Mouse (Mus musculus) neural tube, embryonic 12.5 days (tissue): Measurements from ENCODE around the gene Ccdc6. TPM values are rescaled to one million over a fixed set of nuclear protein-coding genes. Genes with fewer than 3 reads are reported as not detected.
A peak's percentile ranks its signal among the peaks of the same experiment; 100 is the strongest.

Source experiments
- ATAC-seq: fragments of 200-750 bp; cut with Nextera tagmentation; 2 replicates; pipeline ENCODE4 v1.8.0; 2017; ENCODE audit warnings: low read depth, mild to moderate bottlenecking, moderate TSS enrichment, moderate library complexity; ENCODE audit not compliant: low FRiP score
- H3K27ac ChIP-seq: fragments of 300-500 bp; sonication (generic); 2 replicates; pipeline ENCODE4 v1.5.1; 2016
- H3K27me3 ChIP-seq: fragments of 300-500 bp; sonication (generic); replicated peaks from 2 replicates; pipeline ENCODE4 v1.6.1; 2016; ENCODE audit warnings: mild to moderate bottlenecking
- H3K36me3 ChIP-seq: fragments of 300-500 bp; sonication (generic); 2 replicates; pipeline ENCODE4 v1.6.1; 2016; ENCODE audit warnings: mild to moderate bottlenecking
- H3K4me1 ChIP-seq: fragments of 300-500 bp; sonication (generic); 2 replicates; pipeline ENCODE4 v1.6.1; 2016
- H3K4me2 ChIP-seq: fragments of 300-500 bp; sonication (generic); replicated peaks from 2 replicates; pipeline ENCODE4 v1.6.1; 2016; ENCODE audit warnings: mild to moderate bottlenecking
- H3K4me3 ChIP-seq: fragments of 300-500 bp; sonication (generic); 2 replicates; pipeline ENCODE4 v1.5.1; 2016
- H3K9ac ChIP-seq: fragments of 300-500 bp; sonication (generic); 2 replicates; pipeline ENCODE4 v1.6.1; 2016; ENCODE audit warnings: mild to moderate bottlenecking
- H3K9me3 ChIP-seq: fragments of 300-500 bp; sonication (generic); 2 replicates; pipeline ENCODE4 v1.6.1; 2016; ENCODE audit warnings: mild to moderate bottlenecking
- WGBS: fragments of 180-500 bp; shearing (Covaris S2); methylation state at CpG from one replicate; pipeline ENCODE4 v1.1.7; 2016; 5-methylcytosine and 5-hydroxymethylcytosine counted together
- polyA plus RNA-seq: library from polyadenylated mRNA; unstranded; fragments of >200 nt; fragmentation: Nextera tagmentation; extraction: Ambion mirVana; gene quantifications from 2 replicates; pipeline ENCODE4 v1.2.1, GENCODE M21; 2016

Ccdc6 gene
- polyA plus RNA-seq, 1 experiment from 2014 or later = 16.2 TPM

DNA sequence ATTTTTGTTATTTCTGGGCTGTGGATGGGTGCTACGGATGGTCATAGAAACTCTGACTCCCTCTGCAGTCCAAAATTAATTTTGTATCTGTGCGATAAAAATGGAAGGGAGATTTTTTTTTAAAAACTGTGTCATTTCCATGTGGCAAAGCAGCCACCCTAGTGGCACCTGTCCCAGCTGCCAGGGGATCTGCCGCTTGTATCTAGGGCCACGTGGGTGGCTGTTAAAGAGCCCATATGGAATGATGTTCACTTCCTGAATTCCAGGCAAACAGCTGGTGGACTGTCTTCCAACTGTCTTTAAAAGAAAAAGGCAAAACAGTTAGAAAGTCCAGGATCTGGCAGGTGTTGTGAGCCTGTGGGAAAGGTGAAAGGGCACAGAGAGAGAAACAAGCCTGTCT, 25.6 kb upstream of the Ccdc6 start:
- H3K9ac ChIP-seq = no peak overlapping the region
- peaks cover 5% of the 10 kb centered on the region; the same call in 1 of the 2 replicates for H3K9me3 ChIP-seq
- H3K4me2 ChIP-seq = no peak overlapping the region
- no peak overlapping the region for H3K27ac ChIP-seq
- WGBS = 91% methylated on average over 4 of the region's 4 CpGs
- H3K36me3 ChIP-seq = no peaks in the 10 kb centered on the region
- no peak for ATAC-seq
- no peaks in the 10 kb centered on the region for H3K27me3 ChIP-seq
- no peaks in the 10 kb centered on the region for H3K4me1 ChIP-seq
- no peak overlapping the region for H3K4me3 ChIP-seq

DNA sequence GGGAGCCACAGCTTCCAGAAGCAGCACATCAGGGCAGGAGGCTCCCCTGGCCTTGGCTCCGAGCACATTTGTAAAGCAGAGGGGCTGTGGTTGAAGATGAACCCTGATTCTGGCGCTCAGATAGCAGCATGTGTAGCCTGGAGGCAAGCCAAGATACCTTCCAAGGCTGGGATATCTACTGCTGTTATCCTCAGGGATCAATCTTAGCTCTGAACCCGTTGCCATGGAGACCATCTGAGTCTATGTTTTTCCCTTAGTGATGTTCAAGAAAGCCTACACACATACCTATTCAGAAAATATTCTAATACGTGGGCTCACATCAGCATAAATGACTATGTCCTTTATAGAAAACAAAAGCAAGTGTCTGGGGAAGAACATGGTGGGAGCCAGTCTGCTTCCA, 19.5 kb upstream of the Ccdc6 start:
- ATAC-seq = no peak
- Histone ChIP-seq H3K4me3 (no peak overlapping the region), H3K36me3 (no peaks in the 10 kb centered on the region), H3K4me2 (no peak overlapping the region), H3K9me3 (no peaks in the 10 kb centered on the region), H3K27ac (no peak overlapping the region), H3K9ac (no peak overlapping the region), H3K4me1 (0 out of 2 replicates have a peak, but pooled peaks cover 5% of the 10 kb centered on the region), H3K27me3 (no peaks in the 10 kb centered on the region)
- WGBS = 68% methylated on average over 4 of the region's 4 CpGs

DNA sequence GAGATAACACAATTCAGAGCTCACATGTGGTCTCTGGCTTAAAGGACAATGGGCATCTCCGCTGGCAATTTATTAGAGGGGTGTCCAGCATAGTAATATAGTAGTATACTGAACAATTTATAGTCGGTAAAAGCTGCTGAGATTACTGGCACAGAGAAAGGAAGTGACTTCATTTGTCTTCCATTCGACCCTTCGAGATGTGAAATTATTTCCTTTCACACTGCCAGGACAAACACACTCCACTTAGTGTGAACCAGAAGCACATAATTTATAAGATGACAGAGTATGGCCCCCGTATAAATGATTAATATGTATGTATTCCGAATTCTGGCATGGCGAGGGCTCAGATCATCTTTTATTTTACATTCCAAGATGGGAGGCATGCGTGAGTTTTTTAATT, 16.0 kb upstream of the Ccdc6 start:
- Histone ChIP-seq H3K4me1 (0 out of 2 replicates have a peak, but pooled peaks cover 5% of the 10 kb centered on the region), H3K27me3 (no peaks in the 10 kb centered on the region), H3K4me2 (no peak overlapping the region), H3K36me3 (no peaks in the 10 kb centered on the region), H3K4me3 (no peak overlapping the region), H3K9ac (no peak overlapping the region), H3K9me3 (no peaks in the 10 kb centered on the region), H3K27ac (no peak overlapping the region)
- WGBS = 58% methylated on average over 8 of the region's 8 CpGs
- ATAC-seq = no peak

DNA sequence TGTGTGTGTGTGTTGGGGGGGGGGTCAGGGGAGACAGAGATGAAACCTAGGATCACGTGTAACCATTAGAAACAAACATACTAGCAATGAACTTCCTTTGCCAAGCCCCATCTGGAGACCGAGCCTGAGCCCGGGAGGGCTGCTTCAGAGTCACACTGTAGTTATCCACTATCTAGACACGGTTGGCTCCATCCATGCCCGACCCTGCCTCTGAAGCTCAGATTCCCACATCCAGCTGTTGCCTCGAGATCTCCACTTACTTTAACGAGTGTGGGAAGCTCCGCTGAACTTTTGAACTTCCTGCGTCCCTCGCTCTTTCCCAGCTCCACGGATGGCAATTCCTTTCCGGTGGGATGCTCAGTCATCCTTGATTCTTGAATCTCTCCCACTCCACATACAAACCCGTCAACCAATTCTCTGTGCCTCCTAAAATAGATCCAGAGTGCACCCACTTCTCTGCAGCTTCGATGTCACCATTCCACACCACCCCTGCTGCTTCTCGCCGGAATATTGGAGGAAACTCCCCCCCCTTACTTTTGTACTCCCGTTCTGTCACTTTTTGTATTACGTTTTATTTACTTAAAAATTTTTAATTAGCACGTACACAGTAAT, 15.3 kb upstream of the Ccdc6 start:
- Histone ChIP-seq H3K4me2 (no peak overlapping the region), H3K4me1 (0 out of 2 replicates have a peak, but pooled peaks cover 5% of the 10 kb centered on the region), H3K9me3 (no peaks in the 10 kb centered on the region), H3K36me3 (no peaks in the 10 kb centered on the region), H3K9ac (no peak overlapping the region), H3K27ac (no peak overlapping the region), H3K27me3 (no peaks in the 10 kb centered on the region), H3K4me3 (no peak overlapping the region)
- ATAC-seq = no peak
- 66% methylated on average over 19 of the region's 19 CpGs for WGBS

DNA sequence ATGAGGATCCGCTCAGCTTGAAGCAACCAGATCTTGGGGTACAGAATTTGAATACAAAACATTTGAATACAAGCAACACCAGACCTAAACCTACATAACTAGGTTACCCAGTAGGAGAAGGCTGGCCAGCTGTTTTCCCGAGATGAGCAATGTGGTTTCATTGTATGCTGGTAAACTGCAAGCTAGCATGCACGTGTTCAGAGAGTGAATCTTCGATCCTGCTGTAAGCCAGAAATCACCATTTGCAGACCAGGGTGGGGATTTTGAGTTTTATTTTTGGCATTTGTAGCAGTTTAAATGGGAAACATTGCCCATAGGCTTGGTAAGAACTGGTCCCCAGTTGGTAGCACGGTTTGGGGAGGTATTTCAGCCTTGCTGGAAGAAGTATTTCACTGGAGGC, 13.7 kb upstream of the Ccdc6 start:
- H3K27ac ChIP-seq = no peak overlapping the region
- no peak for ATAC-seq
- H3K9ac ChIP-seq = no peak overlapping the region
- no peak overlapping the region for H3K4me3 ChIP-seq
- no peaks in the 10 kb centered on the region for H3K9me3 ChIP-seq
- no peak overlapping the region for H3K4me2 ChIP-seq
- 86% methylated on average over 5 of the region's 5 CpGs for WGBS
- no peaks in the 10 kb centered on the region for H3K36me3 ChIP-seq
- no peaks in the 10 kb centered on the region for H3K27me3 ChIP-seq
- H3K4me1 ChIP-seq = 0 out of 2 replicates have a peak, but pooled peaks cover 5% of the 10 kb centered on the region

DNA sequence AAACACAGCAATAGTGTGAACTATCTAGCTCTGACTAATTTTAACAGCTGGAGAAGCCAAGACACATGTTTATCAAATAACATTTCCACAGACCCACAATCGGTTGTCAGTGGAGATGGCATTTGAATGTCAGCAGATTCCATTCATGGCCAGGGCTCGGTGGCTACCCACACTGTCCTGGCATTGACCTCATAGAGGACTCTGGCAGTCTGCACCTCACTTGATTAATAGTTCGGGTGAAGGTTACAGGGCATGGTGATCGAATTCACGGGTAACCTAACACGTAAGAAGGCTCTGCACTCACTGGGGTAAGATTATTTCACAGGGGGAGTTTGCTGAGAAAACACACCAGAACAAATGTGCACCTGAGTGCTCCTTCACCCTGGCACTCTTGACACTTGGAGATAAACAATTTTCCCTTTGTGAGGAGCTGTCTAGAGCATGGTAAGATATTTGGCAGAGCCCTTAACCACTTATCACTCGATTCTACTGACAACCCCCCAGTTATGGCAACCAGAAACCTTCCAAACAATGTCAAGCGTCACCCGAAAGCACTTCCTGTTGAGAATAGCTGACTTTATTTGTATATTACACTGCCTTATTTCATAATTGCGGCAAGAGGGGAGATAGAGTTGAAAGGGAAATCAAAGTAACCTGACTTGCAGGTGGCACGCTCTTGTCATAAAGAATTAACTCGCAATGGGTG, 11.5 kb upstream of the Ccdc6 start:
- Histone ChIP-seq H3K4me3 (no peak overlapping the region), H3K36me3 (no peaks in the 10 kb centered on the region), H3K27ac (no peak overlapping the region), H3K4me1 (0 out of 2 replicates have a peak, but pooled peaks cover 4% of the 10 kb centered on the region), H3K9me3 (no peaks in the 10 kb centered on the region), H3K4me2 (no peak overlapping the region), H3K9ac (no peak overlapping the region), H3K27me3 (no peaks in the 10 kb centered on the region)
- ATAC-seq = no peak
- WGBS = 84% methylated on average over 12 of the region's 12 CpGs

DNA sequence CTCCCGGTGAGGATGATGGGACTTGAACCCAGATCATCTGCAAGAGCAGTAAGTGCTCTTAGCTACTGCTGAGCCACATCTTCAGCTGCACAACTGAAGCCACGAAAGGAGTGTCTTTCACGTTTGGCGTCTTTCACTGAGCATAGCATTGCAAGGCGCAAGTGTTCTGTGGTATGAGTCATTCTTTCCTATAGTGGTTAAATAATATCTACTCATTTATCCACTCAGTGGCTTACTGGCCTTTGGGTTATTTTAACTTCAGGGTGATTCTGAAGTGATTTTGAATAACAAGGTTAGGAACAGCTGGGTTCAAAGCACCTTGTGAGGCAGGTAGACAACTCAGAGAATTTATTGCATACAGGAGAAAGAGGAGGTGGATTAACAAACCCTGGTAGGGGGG, 8.1 kb upstream of the Ccdc6 start:
- no peak overlapping the region for H3K4me3 ChIP-seq
- no peaks in the 10 kb centered on the region for H3K27me3 ChIP-seq
- ATAC-seq = no peak
- H3K36me3 ChIP-seq = no peaks in the 10 kb centered on the region
- no peaks in the 10 kb centered on the region for H3K9me3 ChIP-seq
- WGBS = 93% methylated on average over 5 of the region's 5 CpGs
- H3K4me2 ChIP-seq = no peak overlapping the region
- no peaks in the 10 kb centered on the region for H3K4me1 ChIP-seq
- H3K9ac ChIP-seq = no peak overlapping the region
- H3K27ac ChIP-seq = no peak overlapping the region

DNA sequence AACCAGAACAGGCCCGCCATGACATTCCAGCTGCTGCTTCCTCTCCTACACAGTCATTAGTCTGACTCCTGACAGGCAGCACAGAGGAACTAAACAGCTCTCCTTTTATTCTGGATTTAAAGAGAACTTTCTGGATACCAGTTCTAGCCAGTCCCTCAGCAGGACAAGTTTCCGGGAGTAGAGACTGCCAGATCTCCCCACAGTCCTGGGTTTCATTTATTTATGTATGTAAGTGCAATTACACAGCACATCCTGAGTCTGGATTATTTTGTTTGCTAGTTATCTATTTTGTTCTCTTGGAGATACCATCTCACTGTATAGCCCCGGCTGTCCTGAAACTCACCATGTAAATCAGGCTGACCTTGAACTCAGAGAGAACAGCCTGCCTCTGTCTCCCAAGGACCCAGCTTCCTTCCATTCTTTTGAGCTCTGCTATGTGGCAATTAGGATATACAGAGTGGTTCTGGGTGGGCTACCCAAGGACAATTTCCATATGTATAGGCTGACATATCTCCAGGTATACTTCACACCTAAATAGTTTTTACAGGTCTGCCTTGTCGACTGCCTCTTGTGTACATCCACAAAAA, 5.0 kb upstream of the Ccdc6 start:
- Histone ChIP-seq H3K4me1 (peaks cover 8% of the 10 kb centered on the region; the same call in 1 of the 2 replicates), H3K4me3 (no peak overlapping the region), H3K27ac (no peak overlapping the region), H3K4me2 (no peak overlapping the region), H3K27me3 (no peaks in the 10 kb centered on the region), H3K9me3 (no peaks in the 10 kb centered on the region), H3K36me3 (no peaks in the 10 kb centered on the region), H3K9ac (no peak overlapping the region)
- no peak for ATAC-seq
- WGBS = 77% methylated on average over 4 of the region's 4 CpGs

DNA sequence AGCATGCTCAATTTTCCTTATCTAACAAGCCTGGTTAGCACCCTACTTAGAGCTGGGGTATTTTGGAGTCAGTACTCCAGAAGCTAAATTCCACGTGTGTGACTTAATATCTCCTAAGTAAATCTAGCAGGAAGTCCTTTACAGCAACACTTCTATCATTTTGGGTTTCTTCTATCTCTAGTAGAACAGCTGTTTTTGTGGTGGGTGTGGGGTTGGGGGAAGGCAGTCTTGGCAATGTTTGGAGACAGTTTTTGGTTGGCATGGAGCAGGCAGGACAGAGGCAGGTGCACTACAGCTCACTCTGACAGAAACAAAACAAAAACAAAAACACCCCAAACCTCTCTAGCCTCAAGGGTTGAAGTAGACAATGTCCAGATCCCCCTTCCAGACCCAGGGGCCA, 3.1 kb upstream of the Ccdc6 start:
- no peak for ATAC-seq
- Histone ChIP-seq H3K4me1 (peaks cover 15% of the 10 kb centered on the region), H3K27me3 (no peaks in the 10 kb centered on the region), H3K4me2 (no peak overlapping the region), H3K36me3 (no peaks in the 10 kb centered on the region), H3K4me3 (no peak overlapping the region), H3K27ac (no peak overlapping the region), H3K9ac (no peak overlapping the region), H3K9me3 (no peaks in the 10 kb centered on the region)
- 63% methylated on average over 1 of the region's 1 CpGs for WGBS

DNA sequence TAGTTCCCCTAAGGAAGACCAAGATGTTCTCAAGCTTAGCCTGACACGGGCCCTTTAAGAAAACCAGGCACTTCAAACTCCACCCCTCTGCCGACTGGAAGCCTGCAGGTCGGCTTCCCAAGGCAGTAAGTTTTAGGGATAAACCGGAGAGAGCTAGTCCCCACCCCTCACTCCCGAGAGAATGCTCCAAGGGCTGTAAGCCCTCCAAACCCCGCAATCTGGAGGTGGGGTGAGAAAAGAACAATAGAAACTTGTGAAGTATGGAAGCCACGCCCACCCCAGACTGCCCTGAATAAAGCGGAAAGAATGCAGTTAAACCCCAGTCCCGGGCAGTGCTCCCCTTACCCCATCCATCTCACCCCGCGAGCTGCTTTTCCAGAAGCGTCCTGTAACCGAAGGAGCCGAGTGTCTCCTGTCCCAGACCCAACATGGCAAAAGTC, 1.9 kb upstream of the Ccdc6 start:
- Histone ChIP-seq H3K4me3 (peak overlapping the region; percentile 44), H3K4me2 (peak overlapping the region; percentile 95), H3K27me3 (no peaks in the 10 kb centered on the region), H3K36me3 (no peaks in the 10 kb centered on the region), H3K9ac (peak overlapping the region; percentile 43; the same call in 1 of the 2 replicates), H3K9me3 (no peaks in the 10 kb centered on the region), H3K4me1 (peaks cover 28% of the 10 kb centered on the region), H3K27ac (no peak overlapping the region)
- ATAC-seq = no peak
- under 1% methylated on average over 14 of the region's 14 CpGs for WGBS

DNA sequence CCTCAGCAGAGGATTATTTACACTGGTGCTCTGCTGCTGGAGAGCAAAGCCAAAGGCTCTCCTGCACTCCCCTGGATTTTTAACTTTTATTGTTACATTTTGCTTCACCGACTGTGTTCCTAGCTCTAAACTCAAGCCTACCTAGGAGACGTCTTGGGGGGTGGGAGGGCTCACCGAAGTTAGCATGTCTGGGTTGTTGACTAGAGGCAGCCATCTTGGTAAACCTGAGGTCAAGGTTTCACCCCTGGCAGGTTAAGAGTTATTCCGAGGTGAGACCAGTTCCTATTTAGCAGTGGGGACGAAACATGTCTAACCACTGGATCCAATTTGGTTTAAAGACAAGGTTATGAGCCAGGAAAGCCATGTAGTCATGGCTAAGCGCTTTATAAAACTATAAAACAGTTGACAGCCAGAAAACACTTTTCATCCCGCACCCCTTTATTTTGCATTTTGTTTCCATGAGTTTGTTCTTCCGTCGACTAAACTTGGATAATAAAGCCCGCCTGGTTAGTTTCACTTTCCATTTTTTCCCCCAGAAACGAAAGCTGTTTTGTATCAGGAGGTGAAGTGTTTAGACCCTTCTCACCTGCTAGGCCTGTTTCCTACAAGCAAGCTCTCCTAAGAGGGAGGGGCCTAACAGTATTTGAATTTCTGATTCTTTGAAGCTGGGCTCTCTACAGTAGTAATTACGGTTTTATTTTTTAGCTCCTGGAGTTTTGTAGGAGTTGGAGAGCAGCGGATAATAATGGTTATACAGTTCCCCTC, 1.2 kb upstream of the Ccdc6 start:
- H3K4me1 ChIP-seq = peaks cover 28% of the 10 kb centered on the region
- no peak overlapping the region for H3K27ac ChIP-seq

More for the DNA sequence above, 1.2 kb upstream of the Ccdc6 start:
- H3K9ac ChIP-seq = peak overlapping the region; percentile 43; the same call in 1 of the 2 replicates
- no peaks in the 10 kb centered on the region for H3K27me3 ChIP-seq
- H3K36me3 ChIP-seq = no peaks in the 10 kb centered on the region
- peak overlapping the region; percentile 44 for H3K4me3 ChIP-seq
- peak overlapping the region; percentile 95 for H3K4me2 ChIP-seq
- no peak for ATAC-seq
- WGBS = 20% methylated on average over 13 of the region's 13 CpGs
- no peaks in the 10 kb centered on the region for H3K9me3 ChIP-seq
